ENCODE assay signal across 25 mouse cellular contexts in genomic region chr3:52792121-52792520, GRCm38 (mm10).
"Had no signal": no experiment of that assay in that cellular context is flagged by ENCODE, and none has a peak within 500 bp of the region (broad histone marks: within the 10 kb centered on the region; RNA-seq: fewer than 3 reads in every experiment).

No protein-coding gene starts in this region.

- DNase-seq: gastrocnemius, postnatal 10 days; gastrocnemius, postnatal 25 days; heart, postnatal 4 days; kidney, adult 18-20 months; kidney, adult 8-10 months; kidney, postnatal 10 days; kidney, postnatal 25 days; kidney, postnatal 4 days; liver; liver, embryonic 13.5 days; liver, postnatal 0 days had no signal

- H3K4me1 ChIP-seq: heart, embryonic 12.5 days; hindbrain, embryonic 15.5 days; intestine, embryonic 15.5 days; limb, embryonic 10.5 days had no signal

- H3K27me3 ChIP-seq: heart, embryonic 12.5 days; hindbrain, embryonic 12.5 days; hindbrain, embryonic 15.5 days; intestine, embryonic 15.5 days; limb, embryonic 12.5 days; liver, embryonic 13.5 days; liver, embryonic 15.5 days had no signal

- H3K9me3 ChIP-seq: heart, embryonic 12.5 days; hindbrain, embryonic 10.5 days; hindbrain, embryonic 12.5 days; hindbrain, embryonic 15.5 days; intestine, embryonic 15.5 days; limb, embryonic 10.5 days; limb, embryonic 12.5 days; liver, embryonic 13.5 days; liver, embryonic 15.5 days had no signal

- H3K36me3 ChIP-seq: heart, embryonic 12.5 days; hindbrain, embryonic 10.5 days; hindbrain, embryonic 12.5 days; hindbrain, embryonic 15.5 days; intestine, embryonic 15.5 days; limb, embryonic 10.5 days; limb, embryonic 12.5 days; liver, embryonic 13.5 days; liver, embryonic 15.5 days had no signal

- H3K27ac ChIP-seq: hindbrain, embryonic 10.5 days; hindbrain, embryonic 12.5 days; hindbrain, embryonic 15.5 days; hindbrain, postnatal 0 days; intestine, embryonic 15.5 days; layer of hippocampus, adult 2 months; limb, embryonic 10.5 days; limb, embryonic 12.5 days; liver, embryonic 13.5 days; liver, embryonic 15.5 days had no signal

- H3K4me2 ChIP-seq: heart, embryonic 12.5 days; hindbrain, embryonic 12.5 days; hindbrain, embryonic 15.5 days; intestine, embryonic 15.5 days; limb, embryonic 12.5 days; liver, embryonic 11.5 days; liver, embryonic 13.5 days; liver, embryonic 15.5 days had no signal

- ATAC-seq: hindbrain, postnatal 0 days; intestine, embryonic 15.5 days; intestine, postnatal 0 days; liver, postnatal 0 days had no signal

- H3K9ac ChIP-seq: heart, embryonic 12.5 days; hindbrain, embryonic 12.5 days; hindbrain, embryonic 15.5 days; intestine, embryonic 15.5 days; limb, embryonic 12.5 days; liver, embryonic 13.5 days; liver, embryonic 15.5 days; liver, postnatal 0 days had no signal

- H3K4me3 ChIP-seq: gastrocnemius, adult 2 months; heart, adult 2 months; heart, embryonic 12.5 days; hindbrain, embryonic 10.5 days; hindbrain, embryonic 12.5 days; hindbrain, embryonic 15.5 days; intestine, embryonic 15.5 days; layer of hippocampus, adult 2 months; limb, embryonic 10.5 days; limb, embryonic 12.5 days; liver, embryonic 13.5 days; liver, embryonic 15.5 days had no signal
